Mouse (Mus musculus): ENCODE results near the gene Nupl2. TPM values are rescaled to one million over a fixed set of nuclear protein-coding genes. Genes with fewer than 3 reads are reported as not detected.

Gene Nupl2
- polyA plus RNA-seq, 1 experiment from 2014 or later, result 15.1 TPM

DNA sequence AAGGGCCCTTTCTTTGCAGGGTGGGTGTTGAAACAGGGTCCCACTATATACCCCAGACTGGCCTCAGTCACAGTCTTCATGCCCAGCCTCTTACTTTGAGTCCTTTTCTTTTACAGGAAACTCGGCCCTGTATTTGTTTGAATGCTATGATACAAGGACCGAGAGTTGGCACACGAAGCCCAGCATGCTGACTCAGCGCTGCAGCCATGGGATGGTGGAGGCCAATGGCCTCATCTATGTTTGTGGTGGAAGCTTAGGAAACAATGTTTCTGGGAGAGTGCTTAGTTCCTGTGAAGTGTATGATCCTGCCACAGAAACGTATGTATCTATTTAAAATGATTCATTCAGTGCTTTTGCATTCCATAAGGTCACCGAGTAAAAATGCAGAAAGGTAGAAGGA lies 8.0 kb upstream of the Nupl2 start:
- Histone ChIP-seq H3K9me3 (replicated peaks; ENCODE audit: control insufficient read depth, low read length) (no peaks in the 10 kb centered on the region), H3K9ac (ENCODE audit: low read length) (no peak overlapping the region), H3K27me3 (replicated peaks; ENCODE audit: control insufficient read depth, insufficient read depth, low read length) (no peaks in the 10 kb centered on the region), H3K36me3 (ENCODE audit: control insufficient read depth, insufficient read depth, low read length) (peaks cover 65% of the 10 kb centered on the region), H3K4me2 (ENCODE audit: low read length) (no peak overlapping the region), H3K27ac (ENCODE audit: low read depth, low read length) (no peak overlapping the region), H3K4me3 (ENCODE audit: low read depth, low read length) (no peak overlapping the region), H3K4me1 (ENCODE audit: control insufficient read depth, insufficient read depth, low read length) (no peaks in the 10 kb centered on the region)
- ATAC-seq (no peak), DNase-seq (ENCODE audit: low spot score) (no peak)
- 92% methylated on average over 6 of the region's 6 CpGs for WGBS

DNA sequence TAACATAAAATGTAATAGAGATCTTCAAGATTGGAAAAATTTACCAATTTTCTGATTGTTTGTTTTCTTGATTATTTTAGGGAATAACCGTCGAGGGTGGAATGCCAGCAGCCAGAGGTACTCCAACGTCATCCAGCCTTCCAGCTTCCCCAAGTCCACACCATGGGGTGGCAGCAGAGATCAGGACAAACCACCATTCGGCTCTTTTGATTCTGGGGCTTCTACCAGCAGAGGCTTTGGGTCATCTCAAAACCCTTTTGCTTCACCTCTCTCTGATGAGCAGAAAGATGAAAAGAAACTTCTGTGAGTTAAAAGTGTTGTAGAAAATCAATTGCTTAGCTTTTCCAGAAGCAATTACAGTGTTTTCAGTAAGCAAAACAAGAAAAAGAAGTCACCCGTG lies 2.5 kb downstream of the Nupl2 start:
- WGBS, result 51% methylated on average over 5 of the region's 5 CpGs
- peaks cover 6% of the 10 kb centered on the region; the same call in 1 of the 2 replicates for H3K4me1 ChIP-seq (ENCODE audit: control insufficient read depth, insufficient read depth, low read length)

DNA sequence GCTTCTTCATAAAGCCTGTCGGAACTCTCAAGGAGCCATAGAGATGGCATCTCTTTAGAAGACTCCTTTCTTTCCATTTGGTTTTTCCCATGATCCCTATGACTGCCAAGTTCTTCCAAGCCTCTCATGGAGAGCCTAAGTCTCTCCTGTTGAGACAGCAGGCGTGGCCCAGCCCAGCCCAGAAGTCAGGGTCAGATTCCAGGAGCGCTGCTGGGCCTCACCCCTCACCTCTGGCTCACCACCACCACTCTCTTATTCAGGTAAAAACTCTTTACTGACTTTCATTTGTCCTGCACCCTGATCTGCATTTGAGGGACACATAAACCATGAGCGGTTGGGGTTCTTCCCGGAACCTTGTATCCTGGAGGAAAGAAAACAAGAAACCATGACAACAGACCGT lies 5.1 kb downstream of the Nupl2 start:
- Histone ChIP-seq H3K9me3 (replicated peaks; ENCODE audit: control insufficient read depth, low read length) (no peaks in the 10 kb centered on the region), H3K36me3 (ENCODE audit: control insufficient read depth, insufficient read depth, low read length) (peaks cover 34% of the 10 kb centered on the region), H3K4me2 (ENCODE audit: low read length) (no peak overlapping the region), H3K9ac (ENCODE audit: low read length) (no peak overlapping the region), H3K27ac (ENCODE audit: low read depth, low read length) (no peak overlapping the region), H3K4me1 (ENCODE audit: control insufficient read depth, insufficient read depth, low read length) (peaks cover 6% of the 10 kb centered on the region; the same call in 1 of the 2 replicates), H3K27me3 (replicated peaks; ENCODE audit: control insufficient read depth, insufficient read depth, low read length) (no peaks in the 10 kb centered on the region), H3K4me3 (ENCODE audit: low read depth, low read length) (no peak overlapping the region)
- DNase-seq (ENCODE audit: low spot score) (no peak), ATAC-seq (no peak)
- 93% methylated on average over 6 of the region's 6 CpGs for WGBS

More for the DNA sequence above, 2.5 kb downstream of the Nupl2 start:
- no peak overlapping the region for H3K27ac ChIP-seq (ENCODE audit: low read depth, low read length)
- ATAC-seq (no peak), DNase-seq (ENCODE audit: low spot score) (peak; percentile 13)
- no peaks in the 10 kb centered on the region for H3K9me3 ChIP-seq (replicated peaks; ENCODE audit: control insufficient read depth, low read length)
- H3K9ac ChIP-seq (ENCODE audit: low read length), result no peak overlapping the region
- no peak overlapping the region for H3K4me3 ChIP-seq (ENCODE audit: low read depth, low read length)
- peaks cover 25% of the 10 kb centered on the region for H3K36me3 ChIP-seq (ENCODE audit: control insufficient read depth, insufficient read depth, low read length)
- H3K4me2 ChIP-seq (ENCODE audit: low read length), result no peak overlapping the region
- H3K27me3 ChIP-seq (replicated peaks; ENCODE audit: control insufficient read depth, insufficient read depth, low read length), result no peaks in the 10 kb centered on the region

DNA sequence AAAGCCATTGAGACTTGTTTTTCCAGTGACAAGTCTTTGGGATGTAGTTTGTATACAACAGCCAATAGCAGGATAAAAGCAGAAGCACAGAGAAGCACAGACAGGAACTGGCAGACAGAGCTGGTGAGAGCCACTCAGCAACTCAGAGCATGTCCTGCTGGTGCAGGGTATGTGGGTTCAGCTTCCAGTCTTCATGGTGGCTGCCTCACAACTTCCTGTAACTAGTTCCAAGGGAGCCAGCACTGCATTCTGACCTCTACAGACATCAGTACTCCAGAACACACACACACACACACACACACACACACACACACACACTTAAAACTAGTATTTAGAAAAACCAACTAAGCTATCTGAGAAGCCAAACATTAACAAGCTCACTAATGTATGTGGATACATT lies 7.3 kb downstream of the Nupl2 start:
- Histone ChIP-seq H3K9me3 (replicated peaks; ENCODE audit: control insufficient read depth, low read length) (no peaks in the 10 kb centered on the region), H3K9ac (ENCODE audit: low read length) (no peak overlapping the region), H3K4me3 (ENCODE audit: low read depth, low read length) (no peak overlapping the region), H3K36me3 (ENCODE audit: control insufficient read depth, insufficient read depth, low read length) (peaks cover 44% of the 10 kb centered on the region), H3K4me2 (ENCODE audit: low read length) (no peak overlapping the region), H3K27ac (ENCODE audit: low read depth, low read length) (no peak overlapping the region), H3K27me3 (replicated peaks; ENCODE audit: control insufficient read depth, insufficient read depth, low read length) (no peaks in the 10 kb centered on the region), H3K4me1 (ENCODE audit: control insufficient read depth, insufficient read depth, low read length) (no peaks in the 10 kb centered on the region)
- ATAC-seq, result no peak
- no peak for DNase-seq (ENCODE audit: low spot score)

DNA sequence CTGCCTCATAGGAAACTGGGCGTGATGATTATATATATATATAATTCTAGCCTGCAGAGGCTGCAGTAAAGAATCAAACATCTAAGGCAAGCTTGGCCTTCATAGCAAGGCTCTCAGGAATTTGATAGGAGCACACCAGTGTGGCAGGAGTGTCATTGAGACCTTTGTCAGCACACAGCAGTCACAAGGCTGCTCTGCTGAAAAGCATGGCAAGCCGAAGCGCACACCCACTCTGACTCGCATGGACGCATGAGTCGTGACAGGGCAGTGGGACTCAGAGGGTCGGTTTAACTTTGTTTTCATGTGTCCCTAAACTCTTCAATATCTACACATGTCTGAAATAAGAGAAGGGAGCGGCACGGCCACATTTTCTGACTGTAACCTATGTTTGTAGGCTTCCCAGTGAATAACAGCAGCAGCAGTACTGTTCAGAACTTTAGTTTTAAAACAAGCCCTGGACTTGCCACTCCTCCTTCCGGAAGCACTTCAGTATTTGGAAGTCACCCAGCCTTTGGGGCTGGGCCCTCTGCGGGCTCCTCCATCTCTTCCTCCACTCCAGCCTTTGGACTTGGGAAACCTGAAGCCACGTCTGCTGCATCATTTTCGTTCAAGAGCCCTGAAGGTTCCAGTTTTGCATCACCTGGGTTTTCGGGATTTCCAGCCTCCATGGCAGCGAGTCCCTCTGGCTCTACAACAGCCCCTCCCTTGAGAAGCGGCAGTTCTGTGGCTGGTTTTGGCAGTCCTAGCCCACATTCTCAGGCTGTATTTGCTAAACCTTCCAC lies 16.9 kb downstream of the Nupl2 start:
- DNase-seq (ENCODE audit: low spot score), result no peak
- H3K36me3 ChIP-seq (ENCODE audit: control insufficient read depth, insufficient read depth, low read length), result peaks cover 62% of the 10 kb centered on the region
- no peaks in the 10 kb centered on the region for H3K27me3 ChIP-seq (replicated peaks; ENCODE audit: control insufficient read depth, insufficient read depth, low read length)
- H3K4me2 ChIP-seq (ENCODE audit: low read length), result no peak overlapping the region
- ATAC-seq, result no peak
- H3K4me3 ChIP-seq (ENCODE audit: low read depth, low read length), result no peak overlapping the region
- 94% methylated on average over 16 of the region's 16 CpGs for WGBS
- no peak overlapping the region for H3K9ac ChIP-seq (ENCODE audit: low read length)
- no peaks in the 10 kb centered on the region for H3K4me1 ChIP-seq (ENCODE audit: control insufficient read depth, insufficient read depth, low read length)
- no peaks in the 10 kb centered on the region for H3K9me3 ChIP-seq (replicated peaks; ENCODE audit: control insufficient read depth, low read length)
- H3K27ac ChIP-seq (ENCODE audit: low read depth, low read length), result no peak overlapping the region

DNA sequence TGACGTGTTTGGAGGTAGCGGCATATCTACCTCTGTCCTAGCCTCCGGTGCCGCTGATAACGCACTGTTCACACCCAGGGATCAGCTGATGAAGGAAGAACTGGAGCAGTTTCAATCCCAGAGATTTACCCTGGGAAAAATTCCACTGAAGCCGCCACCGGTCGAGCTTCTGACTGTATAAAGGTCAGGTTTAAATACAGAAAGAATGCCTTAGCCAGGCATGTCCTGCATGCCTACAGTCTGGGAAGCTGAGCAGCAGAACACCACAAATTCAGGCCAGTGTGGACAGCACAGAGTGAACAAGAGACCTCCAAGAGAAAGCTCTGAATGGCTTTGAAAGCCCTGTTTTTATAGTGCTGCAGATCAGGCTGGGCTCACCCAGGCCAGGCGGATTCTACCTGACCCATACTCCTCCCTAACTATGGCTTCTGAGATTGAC lies 17.6 kb downstream of the Nupl2 start:
- no peaks in the 10 kb centered on the region for H3K4me1 ChIP-seq (ENCODE audit: control insufficient read depth, insufficient read depth, low read length)
- H3K9ac ChIP-seq (ENCODE audit: low read length), result no peak overlapping the region
- no peaks in the 10 kb centered on the region for H3K27me3 ChIP-seq (replicated peaks; ENCODE audit: control insufficient read depth, insufficient read depth, low read length)
- 92% methylated on average over 9 of the region's 9 CpGs for WGBS
- no peak overlapping the region for H3K4me3 ChIP-seq (ENCODE audit: low read depth, low read length)
- H3K27ac ChIP-seq (ENCODE audit: low read depth, low read length), result no peak overlapping the region
- H3K4me2 ChIP-seq (ENCODE audit: low read length), result no peak overlapping the region
- H3K36me3 ChIP-seq (ENCODE audit: control insufficient read depth, insufficient read depth, low read length), result peaks cover 59% of the 10 kb centered on the region
- no peak for DNase-seq (ENCODE audit: low spot score)
- ATAC-seq, result no peak
- no peaks in the 10 kb centered on the region for H3K9me3 ChIP-seq (replicated peaks; ENCODE audit: control insufficient read depth, low read length)

DNA sequence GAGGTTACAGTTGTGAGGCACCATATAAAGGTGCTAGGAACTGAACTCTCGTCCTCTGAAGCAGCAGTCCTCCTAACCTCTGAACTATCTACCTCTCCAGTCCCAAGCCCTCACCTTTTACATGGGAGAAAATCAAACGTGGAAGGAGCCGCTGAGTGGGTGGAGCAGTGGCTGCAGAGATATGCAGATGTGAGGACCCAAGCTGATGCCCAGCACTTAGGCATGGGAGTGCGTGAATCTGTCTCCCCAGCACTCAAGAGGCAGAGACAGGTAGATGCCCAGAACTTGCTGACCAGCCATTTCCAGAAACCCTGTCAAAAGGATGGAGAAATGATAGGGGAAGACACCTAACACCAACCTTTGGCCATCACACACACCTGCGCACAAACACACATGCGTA lies 18.3 kb downstream of the Nupl2 start:
- Histone ChIP-seq H3K4me1 (ENCODE audit: control insufficient read depth, insufficient read depth, low read length) (no peaks in the 10 kb centered on the region), H3K27me3 (replicated peaks; ENCODE audit: control insufficient read depth, insufficient read depth, low read length) (no peaks in the 10 kb centered on the region), H3K9ac (ENCODE audit: low read length) (no peak overlapping the region), H3K36me3 (ENCODE audit: control insufficient read depth, insufficient read depth, low read length) (peaks cover 51% of the 10 kb centered on the region), H3K9me3 (replicated peaks; ENCODE audit: control insufficient read depth, low read length) (no peaks in the 10 kb centered on the region), H3K4me3 (ENCODE audit: low read depth, low read length) (no peak overlapping the region), H3K27ac (ENCODE audit: low read depth, low read length) (no peak overlapping the region), H3K4me2 (ENCODE audit: low read length) (no peak overlapping the region)
- DNase-seq (ENCODE audit: low spot score) (no peak), ATAC-seq (no peak)
- 94% methylated on average over 6 of the region's 6 CpGs for WGBS

DNA sequence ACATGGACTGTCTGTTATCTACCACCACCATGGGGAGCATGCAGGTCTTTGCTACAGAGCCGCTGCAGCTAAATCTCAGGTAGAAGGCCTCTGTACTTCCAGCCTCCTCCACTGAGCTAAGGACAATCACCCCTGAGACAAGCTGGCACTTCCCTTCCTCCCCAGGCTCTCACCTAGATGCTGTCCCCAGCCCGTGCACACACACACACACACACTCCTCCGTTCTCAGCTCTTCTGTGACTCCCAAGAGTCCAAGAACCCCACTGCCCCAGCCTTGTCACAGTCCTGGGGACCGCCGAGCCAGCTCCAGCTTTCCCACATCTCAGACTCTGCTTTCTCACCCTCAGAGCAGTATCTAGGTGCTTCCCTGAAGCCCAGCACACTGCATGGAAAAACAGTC lies 19.2 kb downstream of the Nupl2 start:
- Histone ChIP-seq H3K9ac (ENCODE audit: low read length) (no peak overlapping the region), H3K4me1 (ENCODE audit: control insufficient read depth, insufficient read depth, low read length) (no peaks in the 10 kb centered on the region), H3K4me2 (ENCODE audit: low read length) (no peak overlapping the region), H3K27ac (ENCODE audit: low read depth, low read length) (no peak overlapping the region), H3K9me3 (replicated peaks; ENCODE audit: control insufficient read depth, low read length) (no peaks in the 10 kb centered on the region), H3K4me3 (ENCODE audit: low read depth, low read length) (no peak overlapping the region), H3K27me3 (replicated peaks; ENCODE audit: control insufficient read depth, insufficient read depth, low read length) (no peaks in the 10 kb centered on the region), H3K36me3 (ENCODE audit: control insufficient read depth, insufficient read depth, low read length) (peaks cover 45% of the 10 kb centered on the region)
- 95% methylated on average over 5 of the region's 5 CpGs for WGBS
- ATAC-seq, result no peak
- DNase-seq (ENCODE audit: low spot score), result no peak

DNA sequence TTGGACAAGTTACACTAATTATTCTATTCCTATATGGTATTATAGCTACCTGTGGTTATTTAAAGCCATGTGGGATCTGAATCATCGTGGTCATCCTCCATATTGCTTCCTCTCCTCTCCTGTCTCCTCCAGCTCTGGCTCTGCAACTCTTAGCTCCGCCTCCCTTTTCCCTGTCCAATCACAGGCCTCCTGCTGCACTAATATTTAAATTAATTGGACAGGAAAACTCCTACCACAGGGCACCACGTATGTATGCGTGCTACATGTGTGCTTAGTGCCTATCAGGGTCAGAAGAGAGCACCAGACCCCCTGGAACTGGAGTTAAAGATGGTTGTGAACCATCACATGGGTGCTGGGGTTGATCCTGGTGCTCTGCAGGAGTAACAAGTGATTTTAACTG lies 23.7 kb downstream of the Nupl2 start:
- no peak overlapping the region for H3K4me2 ChIP-seq (ENCODE audit: low read length)
- no peaks in the 10 kb centered on the region for H3K4me1 ChIP-seq (ENCODE audit: control insufficient read depth, insufficient read depth, low read length)
- H3K27me3 ChIP-seq (replicated peaks; ENCODE audit: control insufficient read depth, insufficient read depth, low read length), result no peaks in the 10 kb centered on the region
- DNase-seq (ENCODE audit: low spot score) (no peak), ATAC-seq (no peak)
- H3K4me3 ChIP-seq (ENCODE audit: low read depth, low read length), result no peak overlapping the region
- peaks cover 16% of the 10 kb centered on the region for H3K36me3 ChIP-seq (ENCODE audit: control insufficient read depth, insufficient read depth, low read length)
- no peaks in the 10 kb centered on the region for H3K9me3 ChIP-seq (replicated peaks; ENCODE audit: control insufficient read depth, low read length)
- no peak overlapping the region for H3K27ac ChIP-seq (ENCODE audit: low read depth, low read length)
- H3K9ac ChIP-seq (ENCODE audit: low read length), result no peak overlapping the region
- 83% methylated on average over 4 of the region's 4 CpGs for WGBS
